Mouse (Mus musculus): ENCODE measurements around the gene Agpat1.

Agpat1 gene

GRCm38 (mm10) chr17:34637459-34637858 is 33.4 kb downstream of the Agpat1 start:
- no peak for DNase-seq

DNA sequence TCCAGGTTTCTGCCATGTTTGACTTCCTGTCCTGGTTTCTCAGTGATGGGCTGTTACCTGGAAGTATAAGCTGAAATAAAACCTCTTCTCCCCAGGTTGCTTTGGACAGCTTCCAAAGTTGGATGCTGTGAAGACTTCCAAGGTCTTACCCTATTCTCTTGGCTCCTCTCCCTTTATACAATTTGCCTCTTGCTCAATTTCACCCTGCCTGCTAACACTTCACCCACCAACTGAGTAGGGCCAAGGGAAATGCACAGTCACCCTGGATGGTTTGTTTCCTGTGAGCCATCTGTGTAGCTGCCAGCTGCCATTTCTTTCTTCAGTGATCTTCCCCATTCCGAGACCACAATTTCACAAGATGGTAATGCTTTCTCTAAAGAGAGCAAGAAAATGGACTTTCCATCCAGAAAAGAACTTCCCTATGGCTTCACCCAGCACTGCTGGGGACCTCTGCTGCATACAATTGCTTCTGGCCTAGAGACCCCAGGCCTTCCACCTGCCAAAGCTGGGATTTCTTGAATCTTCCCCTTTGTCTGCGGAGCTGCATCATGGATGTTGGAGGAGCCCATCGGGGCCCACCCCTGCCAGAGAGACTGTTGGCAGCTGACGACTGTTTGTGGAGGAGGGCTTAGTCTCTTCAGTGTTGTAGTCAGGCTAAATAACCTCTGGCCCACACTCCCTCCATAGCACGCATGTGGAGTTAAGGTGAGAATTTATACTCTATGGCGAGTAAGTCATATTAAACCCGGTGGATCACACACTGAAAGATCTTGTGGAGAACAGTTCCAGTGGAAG is 35.6 kb downstream of the Agpat1 start:
- DNase-seq = no peak

DNA sequence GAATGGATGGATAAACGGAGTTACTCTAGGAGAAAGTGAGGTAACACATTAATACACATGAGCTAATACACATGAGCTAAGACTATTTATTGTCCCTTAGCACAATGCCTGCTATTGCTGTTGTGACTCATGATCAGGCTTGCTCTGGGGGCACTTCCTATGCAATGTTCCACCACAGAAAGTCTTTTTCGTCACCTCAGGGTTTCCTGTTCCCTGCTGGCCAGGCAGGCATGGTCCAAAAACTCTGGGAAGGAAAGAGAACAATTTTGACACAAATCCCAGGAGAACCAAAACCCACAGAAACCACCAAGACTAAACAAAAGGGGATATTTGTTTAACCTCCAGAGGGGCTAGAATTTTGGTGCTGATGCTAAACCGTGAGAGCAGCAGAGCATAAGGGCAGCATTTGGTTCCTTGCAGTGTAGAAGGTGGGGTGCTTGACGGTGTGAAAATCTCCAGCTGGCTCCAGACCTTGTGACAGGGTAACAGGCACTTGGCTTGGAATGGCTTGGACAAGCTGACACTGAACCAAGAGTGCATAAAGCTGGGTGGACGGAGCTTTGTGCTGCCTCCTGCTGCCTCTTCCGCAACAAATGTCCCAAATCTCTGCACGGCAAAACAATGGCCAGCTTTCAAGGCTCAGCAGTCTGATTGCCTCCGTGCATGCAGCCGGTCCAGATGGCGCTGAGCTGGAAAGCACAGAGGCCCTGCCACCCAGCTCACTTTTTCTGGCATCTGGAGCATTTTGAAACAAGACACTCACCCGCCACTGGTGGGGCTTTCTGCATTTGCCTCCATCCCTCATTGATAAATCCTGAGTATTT is 36.9 kb downstream of the Agpat1 start:
- no peak for DNase-seq

DNA sequence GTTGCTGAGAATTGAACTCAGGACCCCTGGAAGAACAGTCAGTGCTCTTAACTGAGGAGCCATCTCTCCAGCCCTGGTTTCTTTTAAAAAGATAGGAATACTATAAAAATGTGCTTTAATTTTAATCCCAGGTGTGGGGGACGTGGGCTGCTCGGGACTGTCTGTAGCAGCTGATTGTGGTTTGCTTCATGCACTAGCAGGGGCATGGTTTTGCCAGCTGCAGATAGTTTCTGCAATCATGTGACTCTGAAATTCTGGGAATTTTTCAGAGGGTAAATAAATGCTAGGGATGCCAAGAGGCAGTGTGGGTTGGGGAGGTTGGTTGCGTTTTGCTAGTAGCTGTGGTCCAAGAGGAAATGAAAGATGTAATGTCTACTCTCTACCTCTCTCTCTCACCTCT is 37.9 kb downstream of the Agpat1 start:
- DNase-seq = no peak

- DNase-seq = no peak
Measured at GRCm38 (mm10) chr17:34643379-34643778, 39.3 kb downstream of the Agpat1 start.

DNA sequence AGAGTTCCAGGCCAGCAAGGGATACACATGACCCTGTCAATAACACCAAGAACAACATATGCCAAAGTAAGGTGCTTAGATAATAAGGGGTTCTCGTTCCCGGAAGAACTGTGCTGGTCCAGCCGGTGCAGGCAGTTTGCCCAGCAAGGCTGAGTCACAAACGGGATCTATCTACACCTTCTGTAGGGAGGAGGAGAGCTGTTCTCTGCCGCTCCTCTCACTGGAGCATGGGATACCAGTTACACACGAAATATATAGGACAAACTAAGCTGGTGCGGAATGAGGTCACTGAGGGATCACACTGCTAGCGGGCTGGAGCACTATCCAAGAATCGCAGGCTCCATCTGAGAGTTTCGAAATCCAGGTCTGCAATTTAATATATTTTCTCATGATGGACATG is 39.9 kb downstream of the Agpat1 start:
- no peak for DNase-seq

DNA sequence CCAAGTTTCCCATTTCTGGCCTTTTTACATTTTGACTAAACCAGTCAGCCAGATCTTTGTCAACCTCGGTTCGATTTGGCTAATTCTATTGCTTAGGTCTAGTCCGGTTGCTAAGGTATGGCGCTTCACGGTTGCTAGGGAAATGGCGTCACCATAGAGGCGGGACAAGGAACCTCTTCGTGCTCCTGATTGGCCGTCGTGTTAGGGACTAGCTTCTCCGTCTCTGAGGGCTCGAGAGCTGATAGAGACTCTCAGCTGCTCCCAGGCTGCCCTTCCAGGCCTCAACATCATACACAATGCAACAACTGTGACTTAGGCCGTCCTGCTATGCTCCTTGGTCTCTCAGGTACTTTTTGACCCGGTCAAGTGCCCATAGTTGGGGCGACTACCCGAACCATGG is 40.5 kb downstream of the Agpat1 start, which contains the start of gene Fkbpl:
Gene Fkbpl, plus strand, starts transcription at position 157 of the 400 bp plus-strand sequence.
- DNase-seq = peak; percentile 96

GRCm38 (mm10) chr17:34645256-34645829 is 41.3 kb downstream of the Agpat1 start:
- no peak for DNase-seq

GRCm38 (mm10) chr17:34645831-34646511 is 41.9 kb downstream of the Agpat1 start:
- DNase-seq = peak; percentile 24

DNA sequence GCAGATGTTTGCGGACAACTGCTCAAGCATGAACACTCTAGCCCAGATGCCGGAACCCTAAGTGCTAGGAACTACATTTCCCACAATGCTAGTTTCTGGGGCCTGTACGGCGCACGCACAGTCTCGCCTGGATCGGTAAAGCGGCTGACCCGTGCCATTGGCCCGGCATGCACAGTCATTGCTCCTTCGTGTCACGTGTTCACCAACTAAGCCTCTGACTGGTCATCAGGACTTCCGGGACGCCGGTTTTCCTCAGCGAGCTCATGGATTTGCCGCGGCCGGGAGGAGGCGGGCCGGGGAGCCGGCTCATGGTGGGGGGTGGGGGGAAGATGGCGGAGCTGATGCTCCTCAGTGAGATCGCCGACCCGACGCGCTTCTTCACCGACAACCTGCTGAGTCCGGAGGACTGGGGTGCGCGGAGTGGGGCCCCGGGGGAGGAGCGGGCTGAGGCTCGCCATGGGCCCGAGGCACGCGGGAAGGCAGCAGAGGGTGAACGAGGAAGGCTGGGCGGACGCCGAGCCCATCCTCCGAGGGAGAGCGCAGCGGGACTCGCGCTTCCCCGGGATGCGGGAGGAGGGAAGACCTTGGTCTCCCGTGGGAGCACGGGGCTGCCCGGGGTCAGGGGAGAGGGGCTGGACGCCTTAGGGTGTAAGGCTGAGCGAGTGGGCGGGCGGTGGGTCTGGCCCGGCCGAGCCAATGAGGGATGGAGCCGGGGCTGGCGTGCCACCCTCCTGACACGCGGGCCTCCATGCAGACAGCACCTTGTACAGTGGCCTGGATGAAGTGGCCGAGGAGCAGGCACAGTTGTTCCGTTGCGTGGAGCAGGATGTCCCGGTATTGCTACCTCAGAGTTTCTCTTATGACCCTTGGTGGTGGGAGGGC is 43.1 kb downstream of the Agpat1 start, which contains the start of gene Atf6b:
Gene Atf6b, plus strand, starts transcription at position 241 of the 882 bp plus-strand sequence.
- peak; percentile 94 for DNase-seq

GRCm38 (mm10) chr17:34648141-34648890 is 44.3 kb downstream of the Agpat1 start:
- DNase-seq = no peak

DNA sequence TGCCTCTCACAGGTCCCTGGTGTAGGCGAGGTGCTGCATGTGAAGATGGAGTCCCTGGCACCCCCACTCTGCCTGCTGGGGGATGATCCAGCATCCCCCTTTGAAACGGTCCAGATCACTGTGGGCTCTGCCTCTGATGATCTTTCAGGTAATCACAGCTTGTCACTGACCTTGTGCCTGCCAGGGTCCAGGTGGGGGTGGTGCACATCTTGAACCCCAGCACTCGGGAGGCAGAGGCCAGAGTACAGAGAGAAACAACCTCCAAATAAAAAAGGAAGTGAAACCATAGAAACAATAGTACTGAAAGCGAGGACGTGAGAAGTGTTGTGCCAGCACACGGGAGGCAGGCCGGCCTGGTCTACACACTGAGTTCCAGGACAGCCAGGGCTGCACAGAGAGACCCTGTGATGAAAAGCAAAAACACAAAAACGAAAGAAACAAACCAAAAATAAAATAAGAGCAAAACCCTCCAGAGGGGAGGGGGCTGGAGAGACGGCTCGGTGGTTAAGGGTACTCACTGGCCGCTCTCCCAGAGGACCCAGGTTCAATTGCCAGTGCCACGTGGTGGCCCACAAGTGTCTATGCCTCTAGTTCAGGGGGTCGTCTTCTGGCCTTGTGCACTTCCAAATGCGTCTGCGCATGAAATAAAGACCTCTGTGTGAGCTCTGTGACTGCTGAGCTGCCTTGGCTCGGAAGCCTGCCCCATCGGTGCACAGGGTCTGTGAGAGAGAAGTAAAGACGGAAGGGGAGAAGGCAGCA is 45.2 kb downstream of the Agpat1 start:
- no peak for DNase-seq

GRCm38 (mm10) chr17:34650781-34651180 is 46.7 kb downstream of the Agpat1 start:
- peak; percentile 2 for DNase-seq

- peak; percentile 75 for DNase-seq
Measured at GRCm38 (mm10) chr17:34651507-34652221, 47.6 kb downstream of the Agpat1 start.

DNA sequence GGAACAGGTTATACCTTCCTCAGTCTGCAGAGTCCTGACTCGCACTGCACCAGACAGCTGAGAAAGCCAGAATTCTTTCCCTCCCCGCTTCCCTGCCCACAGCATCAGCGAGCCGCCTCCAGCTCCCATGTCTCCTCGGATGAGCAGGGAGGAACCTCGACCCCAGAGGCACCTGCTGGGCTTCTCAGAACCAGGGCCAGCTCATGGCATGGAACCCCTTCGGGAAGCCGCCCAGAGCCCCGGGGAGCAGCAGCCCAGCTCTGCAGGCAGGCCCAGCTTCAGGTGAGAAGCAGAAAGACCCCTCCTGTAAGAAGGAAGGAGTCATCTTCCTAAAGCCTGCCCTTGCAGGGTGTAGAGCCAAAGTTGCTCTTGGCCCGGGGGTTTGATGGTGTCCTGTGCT is 48.5 kb downstream of the Agpat1 start:
- no peak for DNase-seq

GRCm38 (mm10) chr17:34652985-34653384 is 48.9 kb downstream of the Agpat1 start:
- no peak for DNase-seq

GRCm38 (mm10) chr17:34653746-34654285 is 49.8 kb downstream of the Agpat1 start:
- DNase-seq = peak; percentile 66

- DNase-seq = no peak
Measured at GRCm38 (mm10) chr17:34654392-34654791, 50.3 kb downstream of the Agpat1 start.

DNA sequence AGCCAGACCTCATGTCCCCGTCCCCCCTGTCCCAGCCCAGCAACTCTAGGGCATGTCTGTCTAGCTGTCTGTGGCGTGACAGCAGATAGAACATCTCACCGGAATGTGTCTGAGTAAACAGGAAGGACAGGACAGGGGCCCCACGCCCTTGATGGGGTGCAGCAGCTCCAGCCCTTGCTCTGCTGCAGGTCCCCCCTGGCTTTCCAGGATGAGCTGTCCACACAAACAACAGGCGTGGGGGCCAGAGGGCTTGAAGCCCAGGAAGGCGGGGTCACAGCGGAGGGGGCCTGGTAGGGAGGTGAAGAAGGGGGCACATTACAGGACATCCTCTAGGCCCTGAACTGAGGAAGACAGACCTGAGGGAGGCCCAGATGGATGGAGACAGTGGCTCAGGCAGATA is 51.1 kb downstream of the Agpat1 start:
- DNase-seq = no peak

All from thymus, postnatal 14 days (tissue).